Mouse (Mus musculus) c-Kit-positive CD71-negative TER-119-negative erythroid progenitor cells, embryonic 14.5 days (primary cell): ENCODE measurements around the gene Rps6kb1.
A peak's percentile ranks its signal among the peaks of the same experiment; 100 is the strongest.

Source experiments
- DNase-seq: peaks from one replicate; pipeline ENCODE4 v3.0.0-alpha.2; 2013; ENCODE audit warnings: low read depth

Rps6kb1 gene

DNA sequence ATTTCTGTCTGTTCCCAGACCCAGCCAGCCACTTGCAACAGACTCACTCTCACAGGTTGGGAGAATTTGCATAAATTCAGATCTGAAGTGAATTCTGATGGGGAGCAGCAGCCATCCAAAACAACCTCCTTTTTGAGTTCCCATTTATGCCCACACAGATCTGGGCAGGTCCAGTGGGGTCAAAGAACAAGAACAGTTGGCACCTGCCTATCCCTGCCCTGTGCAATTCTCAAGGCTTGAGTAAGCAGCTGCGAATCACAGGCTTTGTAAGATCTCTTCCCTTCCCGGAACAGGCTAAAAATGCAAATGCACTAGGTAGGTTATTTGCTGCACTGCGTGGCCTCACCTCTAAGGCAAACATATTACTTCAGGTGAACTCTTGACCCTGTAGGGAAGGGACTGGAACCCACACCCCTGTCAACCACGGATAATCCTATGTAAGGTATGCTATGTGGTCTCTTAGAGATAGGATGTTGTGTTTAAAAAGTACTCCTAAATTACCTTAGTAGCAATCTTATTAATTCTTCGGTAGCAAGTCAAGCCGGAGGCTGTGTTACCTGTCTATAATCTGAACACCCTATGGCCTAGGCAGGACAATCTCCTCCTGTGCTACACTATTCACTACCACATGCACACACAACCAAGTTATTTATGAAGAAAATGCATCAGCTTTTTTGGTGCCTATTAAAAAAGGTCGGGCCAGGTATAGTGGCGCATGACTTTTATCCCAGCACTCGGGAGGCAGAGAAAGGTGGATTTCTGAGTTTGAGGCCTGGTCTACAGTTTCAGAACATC, 35.9 kb upstream of the Rps6kb1 start:
- no peak for DNase-seq

DNA sequence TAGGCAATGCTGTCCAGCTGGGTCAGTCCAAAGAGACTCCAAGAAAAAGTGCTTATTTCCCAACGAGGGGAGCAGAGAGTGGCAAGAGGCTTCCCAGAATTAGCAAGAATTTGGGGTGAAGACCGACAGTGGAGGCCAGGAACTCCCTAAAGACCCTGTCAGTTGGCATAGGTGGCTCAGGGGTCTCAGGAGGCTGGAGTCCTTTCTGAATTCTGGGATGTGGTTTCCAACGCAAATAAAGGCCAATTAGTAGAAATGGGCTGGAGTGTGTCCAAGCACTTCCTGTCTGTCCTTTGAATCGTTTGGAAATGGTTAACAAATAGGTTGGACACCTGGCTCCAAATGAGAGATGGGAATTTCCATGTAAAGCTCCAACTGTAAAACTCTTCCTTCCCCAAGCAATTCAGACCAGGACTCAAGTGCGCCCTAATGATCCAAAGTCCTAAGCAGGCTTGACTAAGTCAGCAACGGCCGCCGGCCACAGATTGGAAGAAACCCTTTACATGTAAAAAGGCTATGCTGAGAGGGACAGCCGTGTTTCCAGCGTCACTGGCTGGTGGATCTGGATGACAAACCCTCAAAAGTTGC, 35.2 kb upstream of the Rps6kb1 start:
- DNase-seq = no peak

DNA sequence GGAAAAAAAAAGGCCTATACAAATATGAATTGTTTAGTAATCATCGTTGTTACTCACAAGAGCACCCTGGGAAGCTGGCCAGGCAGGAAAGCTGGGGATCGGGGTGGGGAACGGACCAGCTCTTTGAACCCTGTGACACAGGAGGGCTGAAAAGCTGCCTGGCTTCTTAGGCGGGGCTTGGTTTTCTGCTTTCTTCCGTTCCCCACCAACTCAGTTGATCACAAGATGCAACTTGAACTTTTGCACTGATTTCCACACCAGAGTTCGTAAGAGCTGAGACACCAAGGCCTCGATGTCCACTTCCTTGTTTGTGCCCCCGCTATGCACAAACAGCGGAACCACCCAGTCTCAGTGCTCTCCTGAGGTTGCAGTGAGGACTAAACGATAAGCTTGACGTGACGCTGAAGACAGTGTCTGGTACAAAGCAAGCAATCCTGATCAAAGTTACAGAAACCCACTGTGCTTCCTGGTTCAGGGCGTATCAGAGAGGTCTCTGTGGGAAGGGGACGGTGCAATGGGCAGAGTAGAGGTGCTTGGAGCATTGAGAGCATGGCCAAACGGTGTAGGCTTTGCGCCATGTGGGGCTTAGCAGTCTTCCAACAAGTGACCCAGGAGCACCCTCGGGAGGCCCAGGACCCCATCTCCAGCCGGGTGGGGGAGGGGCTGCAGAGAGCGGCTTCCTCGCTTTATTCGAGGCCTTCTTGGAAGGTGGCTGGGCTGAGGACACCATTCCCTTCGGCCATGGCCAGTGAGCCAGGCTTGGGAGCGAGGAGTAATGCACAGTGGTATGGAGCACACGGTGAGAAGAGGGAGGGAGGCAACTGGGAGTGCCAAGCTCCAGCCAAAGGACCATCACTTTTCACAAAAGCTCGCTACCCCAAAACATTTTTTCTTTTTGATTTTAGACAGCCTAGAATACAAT, 34.5 kb upstream of the Rps6kb1 start:
- no peak for DNase-seq

DNA sequence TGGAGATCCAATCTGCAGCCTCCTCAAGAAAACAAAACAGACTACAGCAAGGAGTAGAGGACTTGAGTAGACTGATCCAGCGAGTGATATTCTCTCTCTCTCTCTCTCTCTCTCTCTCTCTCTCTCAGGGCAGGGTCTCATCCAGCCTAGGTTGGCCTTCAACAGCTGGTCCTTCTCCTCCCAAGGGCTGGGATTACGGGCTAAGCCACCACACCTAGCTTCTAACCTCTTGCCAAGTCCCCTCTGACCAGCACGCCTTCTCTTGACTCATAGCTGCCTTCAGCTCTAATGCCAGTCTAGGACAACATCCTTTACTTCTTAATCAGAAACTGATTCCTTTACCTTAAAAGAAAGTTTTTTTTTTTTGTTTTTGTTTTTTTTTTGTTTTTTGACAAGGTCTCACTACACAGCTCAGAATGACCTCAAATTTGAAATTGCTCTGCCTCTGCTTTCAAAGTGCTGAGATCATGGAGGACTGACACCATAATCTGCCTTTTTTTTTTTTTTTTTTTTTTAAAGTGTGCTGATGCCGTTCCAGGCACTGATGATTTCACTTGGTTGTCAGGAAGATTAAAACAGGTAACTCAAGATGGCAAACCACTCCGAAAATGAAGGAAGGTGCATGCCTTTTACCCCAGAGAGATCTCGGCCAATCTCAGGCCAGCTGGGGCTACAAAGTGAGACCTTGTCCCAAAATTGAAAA, 33.7 kb upstream of the Rps6kb1 start:
- DNase-seq = no peak

DNA sequence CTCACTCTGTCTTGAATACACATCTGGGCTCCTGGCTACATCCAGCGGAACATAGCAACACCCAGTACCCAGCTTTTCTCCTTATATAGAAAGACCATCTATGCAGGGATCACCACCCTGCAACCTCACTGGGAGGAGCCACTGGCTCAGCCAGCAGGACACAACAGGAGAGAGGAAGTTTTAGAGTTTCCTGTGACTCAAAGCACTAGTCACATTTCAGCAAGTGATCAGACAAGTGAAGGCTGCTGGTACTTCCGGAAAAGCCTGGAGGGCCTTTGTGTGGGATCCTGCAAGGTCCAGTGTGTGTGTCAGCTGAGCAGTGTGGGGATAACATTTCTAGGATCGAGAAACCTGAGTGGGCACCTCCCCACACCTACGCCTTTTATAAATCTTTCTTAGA, 32.6 kb upstream of the Rps6kb1 start:
- DNase-seq = no peak

DNA sequence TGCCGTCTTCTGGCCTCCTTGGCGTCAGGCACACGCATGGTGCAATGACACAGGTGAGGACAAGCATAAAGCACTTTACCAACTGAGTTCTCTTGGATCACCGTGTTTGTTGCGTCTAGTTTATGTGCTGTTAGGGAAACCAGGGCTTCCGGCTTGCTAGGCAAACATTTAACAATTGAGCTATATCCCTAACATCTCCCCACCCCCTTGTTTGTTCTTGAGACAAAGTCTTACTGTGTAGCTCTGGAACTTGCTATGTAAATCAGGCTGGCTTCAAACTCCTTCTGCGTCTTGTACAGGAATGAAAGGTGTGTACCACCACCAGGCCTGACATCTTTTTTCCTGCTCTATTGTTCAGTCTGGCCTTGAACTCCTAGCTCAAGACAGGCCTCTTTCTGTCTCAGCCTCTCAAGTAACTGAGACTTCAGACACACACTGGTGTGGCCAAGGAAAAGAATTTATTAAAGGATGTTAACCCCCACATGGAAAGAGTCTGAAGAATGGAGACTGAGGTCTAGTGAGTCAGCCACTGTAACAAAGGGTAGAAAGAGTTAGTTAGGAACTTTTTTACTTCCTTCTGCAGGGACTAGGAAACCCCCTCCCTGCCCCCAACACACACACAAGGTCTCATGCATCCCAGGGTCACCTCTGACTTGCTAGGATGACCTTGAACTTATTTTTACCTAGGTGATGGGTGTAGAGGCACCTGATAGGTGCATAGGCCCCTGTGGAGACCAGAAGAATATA, 31.2 kb upstream of the Rps6kb1 start:
- no peak for DNase-seq

DNA sequence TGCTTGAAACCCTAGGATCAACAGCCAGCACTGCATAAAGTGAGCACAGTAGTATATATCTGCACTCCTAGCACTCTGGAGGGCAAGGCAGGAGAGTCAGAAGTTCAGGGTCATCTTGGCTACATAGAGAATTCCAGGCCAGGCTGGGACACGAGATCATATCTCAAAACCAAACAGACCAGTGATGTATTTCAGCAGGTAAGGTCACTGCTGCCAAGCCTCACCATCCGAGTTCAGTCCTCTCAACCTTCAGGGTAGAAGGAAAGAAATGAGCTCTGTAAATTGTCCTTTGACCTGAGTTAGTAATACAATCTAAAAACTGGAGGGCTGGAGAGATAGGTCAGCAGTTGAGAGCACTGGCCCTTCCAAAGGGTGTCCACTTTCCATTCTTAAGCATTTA, 29.8 kb upstream of the Rps6kb1 start:
- DNase-seq = no peak

DNA sequence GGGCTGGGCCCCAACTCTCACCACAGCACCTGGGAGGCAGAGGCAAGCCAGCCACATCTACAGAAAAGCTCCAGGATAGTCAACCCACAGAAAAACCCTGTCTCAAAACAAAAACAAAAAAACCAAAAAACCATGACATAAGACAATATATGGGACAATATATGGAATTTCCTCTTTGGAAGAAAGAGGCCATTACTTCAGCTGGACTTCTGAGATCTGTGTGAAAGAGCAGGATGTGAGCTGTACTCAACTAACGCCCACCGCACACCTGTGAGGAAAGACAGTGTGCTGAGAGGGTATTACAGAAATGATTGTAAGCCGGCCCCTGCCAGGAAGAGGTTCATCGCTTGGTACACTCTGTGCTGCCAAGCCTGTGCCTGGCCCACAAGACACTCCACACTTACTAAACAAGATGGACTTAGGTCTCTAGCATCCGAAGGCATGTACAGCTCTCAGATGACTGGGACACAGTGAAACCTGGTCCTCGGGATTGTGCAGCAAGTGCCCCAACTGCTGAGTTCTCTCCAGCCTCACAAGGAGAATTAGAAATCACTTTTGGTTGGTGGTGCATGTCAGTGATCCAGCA, 29.1 kb upstream of the Rps6kb1 start:
- DNase-seq = no peak

DNA sequence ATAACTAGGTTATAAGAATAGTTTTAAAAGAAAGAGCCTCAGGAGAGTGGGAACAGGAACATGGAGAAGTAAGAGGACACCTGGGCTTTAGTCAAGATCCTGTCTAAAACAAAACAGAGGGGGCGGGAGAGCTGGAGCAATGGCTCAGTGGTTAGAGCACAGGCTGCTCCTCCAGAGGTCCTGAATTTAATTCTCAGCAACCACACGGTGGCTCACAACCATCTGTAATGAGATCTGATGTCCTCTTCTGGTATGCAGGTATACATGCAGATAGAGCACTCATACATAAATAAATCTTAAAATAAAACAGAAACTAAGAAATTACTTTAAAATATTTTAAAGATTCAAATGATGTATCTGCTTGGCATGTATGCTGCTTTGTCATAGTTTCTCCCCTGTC, 28.0 kb upstream of the Rps6kb1 start:
- no peak for DNase-seq

DNA sequence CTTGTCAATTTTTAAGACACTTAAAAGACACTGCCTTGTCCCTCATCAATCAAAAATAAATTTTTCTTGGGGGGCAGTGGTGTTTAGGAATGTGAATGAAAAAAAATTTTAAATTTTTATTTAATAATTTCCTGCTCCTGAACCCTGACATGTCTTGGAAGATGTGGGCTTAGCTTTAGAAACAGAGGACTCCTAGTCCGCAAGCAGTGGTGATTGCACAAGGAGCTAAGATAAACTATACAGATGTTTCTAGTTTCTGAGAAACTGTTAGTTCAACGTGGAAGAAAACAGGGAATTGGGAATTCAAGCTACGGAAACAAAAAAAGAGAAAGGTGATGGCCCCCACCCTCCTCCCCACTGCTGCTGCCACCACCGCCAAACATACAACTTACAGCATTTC, 27.3 kb upstream of the Rps6kb1 start:
- no peak for DNase-seq

DNA sequence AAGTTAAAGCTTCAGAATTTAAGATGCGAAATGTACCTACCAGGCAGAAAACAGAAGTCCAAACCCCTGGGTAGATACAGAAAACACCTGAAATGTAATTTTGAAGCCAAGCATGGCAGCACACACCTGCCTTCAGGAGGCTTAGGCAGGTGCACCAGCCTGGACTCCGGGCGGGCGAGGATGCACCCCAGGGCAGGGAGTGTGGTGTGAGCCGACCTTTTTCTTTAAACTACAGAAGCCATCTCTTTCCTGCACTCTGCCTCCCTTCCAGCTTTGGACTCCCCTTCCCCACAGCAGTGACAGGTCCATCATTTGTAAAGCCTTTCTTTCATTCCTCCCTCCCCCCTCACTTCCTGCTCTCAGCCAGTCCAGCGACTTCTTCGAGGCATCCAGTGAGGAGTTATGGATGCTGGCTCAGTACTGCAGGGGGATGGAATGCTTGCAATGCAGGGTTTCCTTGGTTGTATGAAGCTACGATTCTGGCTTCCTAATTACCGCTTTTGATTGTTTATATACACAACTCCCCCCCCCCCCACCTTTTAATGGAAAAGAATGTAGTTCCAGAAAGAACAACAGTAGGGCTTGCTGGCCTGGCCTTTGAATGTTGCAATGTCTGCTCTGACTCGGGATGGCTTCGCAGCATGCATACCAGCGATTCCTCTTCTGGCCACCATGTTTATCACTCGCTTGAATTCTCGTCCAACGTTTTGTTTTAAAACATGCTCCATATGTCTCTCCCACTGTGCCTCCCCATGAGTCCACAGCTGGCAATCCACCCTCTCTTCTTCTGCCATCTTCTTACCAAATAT, 26.6 kb upstream of the Rps6kb1 start:
- no peak for DNase-seq

DNA sequence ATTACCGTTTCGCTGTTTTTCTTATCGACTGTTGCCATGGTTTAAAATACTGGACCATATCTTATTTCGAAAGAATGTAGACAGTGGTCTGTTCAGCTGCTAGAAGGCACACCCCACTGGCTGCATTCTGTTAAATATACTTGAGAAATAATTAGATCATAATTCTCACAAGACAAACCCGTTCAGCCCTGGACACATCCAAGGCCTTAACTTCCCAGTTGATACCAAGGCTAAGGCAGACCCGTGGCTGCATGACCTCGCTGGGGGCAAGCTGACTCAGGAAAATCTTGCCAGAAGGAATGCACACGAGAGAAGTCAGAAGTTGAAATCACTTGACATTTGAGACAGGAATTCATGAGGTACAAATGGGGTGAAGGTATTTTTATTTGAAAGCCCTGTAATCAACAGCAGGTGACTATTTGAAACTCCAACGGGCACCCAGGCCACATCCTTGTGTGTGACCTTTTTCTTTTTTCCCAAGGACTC, 25.7 kb upstream of the Rps6kb1 start:
- no peak for DNase-seq

DNA sequence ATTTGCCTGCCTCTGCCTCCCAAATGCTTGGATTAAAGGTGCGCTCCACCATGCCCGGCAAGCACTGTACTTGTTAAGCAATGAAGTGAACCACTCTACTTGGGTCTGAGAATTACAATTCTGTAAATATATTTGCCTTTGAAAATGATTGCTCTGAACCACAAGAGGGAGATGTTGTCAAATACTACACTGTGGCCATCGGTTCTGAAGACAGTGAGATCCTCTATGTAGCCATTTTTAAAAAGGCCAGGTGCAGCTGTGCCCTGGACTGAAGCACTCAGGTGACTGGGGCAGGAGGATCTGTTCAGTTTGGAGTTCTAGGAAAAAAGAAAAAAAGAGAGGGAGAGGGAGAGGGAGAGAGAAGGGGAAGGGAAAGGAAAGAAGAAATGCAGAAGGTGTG, 23.8 kb upstream of the Rps6kb1 start:
- DNase-seq = no peak

DNA sequence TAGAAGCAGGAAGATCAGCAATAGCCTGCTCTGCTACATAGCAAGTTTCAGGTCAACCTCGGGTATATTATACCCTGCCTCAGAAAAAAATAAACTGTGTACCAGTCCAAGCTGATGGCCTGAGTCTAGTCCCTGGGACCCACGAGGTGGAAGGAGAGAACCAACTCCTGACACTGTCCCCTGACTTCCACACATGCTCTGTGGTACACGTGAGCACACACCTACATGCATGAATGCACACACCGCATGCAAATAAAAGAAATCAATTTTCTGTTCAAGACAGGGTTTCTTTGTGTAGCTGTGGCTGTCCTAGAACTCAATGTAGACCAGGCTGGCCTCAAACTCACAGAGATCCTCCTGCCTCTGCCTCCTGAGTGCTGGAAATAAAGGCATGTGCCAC, 13.7 kb upstream of the Rps6kb1 start:
- DNase-seq = no peak

DNA sequence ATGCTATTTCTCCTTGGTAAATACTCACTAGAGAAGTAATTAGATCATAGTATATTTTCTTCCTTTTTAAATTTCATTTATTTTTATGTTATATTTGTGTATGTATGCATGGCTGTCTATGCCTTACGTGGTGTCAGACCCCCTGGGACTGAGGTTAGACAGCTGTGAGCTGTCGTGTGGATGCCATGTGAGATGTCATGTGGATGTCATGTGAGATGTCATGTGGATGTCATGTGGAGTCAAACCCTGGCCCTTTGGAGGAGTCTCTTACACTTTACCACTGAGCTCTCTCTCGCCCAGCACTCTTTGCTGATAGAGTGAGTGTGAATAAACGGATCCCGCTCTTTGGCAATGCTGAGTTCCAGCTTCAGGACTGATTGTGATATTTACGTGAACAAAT, 8.9 kb upstream of the Rps6kb1 start:
- no peak for DNase-seq

DNA sequence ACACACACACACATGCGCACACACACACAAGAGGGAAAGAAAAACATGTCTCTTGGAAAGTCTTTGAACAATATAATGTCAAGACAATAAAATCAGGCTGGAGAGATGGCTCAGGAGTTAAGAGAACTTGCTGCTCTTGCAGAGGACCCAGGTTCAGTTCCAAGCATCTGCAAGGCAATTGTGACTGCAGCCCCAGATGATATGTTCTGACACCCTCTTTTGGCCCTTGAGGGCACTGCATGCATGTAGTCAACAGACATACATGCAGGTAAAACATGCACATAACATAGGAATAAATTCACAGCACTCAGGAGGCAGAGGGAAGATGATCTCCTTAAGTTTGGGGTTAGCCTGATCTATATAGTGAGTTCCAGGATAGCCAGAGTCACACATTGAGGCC, 2.8 kb upstream of the Rps6kb1 start:
- DNase-seq = no peak

DNA sequence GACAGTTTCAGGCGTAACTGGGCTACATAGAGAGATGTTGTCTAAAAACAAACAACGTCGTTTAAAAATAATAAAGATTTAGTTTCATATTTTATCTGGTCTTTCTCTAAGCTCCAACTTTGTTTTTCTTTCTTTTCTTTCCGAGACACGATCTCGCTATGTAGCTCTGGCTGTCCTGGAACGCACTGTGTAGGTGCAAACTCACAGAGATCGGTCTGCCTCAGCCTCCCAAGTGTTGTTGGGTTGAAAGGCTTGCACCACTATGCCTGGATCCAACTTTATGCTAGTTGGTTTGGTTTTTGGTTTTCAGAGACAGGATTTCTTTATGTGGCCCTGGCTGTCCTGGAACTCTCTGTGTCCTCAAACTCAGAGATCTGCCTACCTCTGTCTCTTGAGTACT, 951 bp upstream of the Rps6kb1 start:
- DNase-seq = no peak

DNA sequence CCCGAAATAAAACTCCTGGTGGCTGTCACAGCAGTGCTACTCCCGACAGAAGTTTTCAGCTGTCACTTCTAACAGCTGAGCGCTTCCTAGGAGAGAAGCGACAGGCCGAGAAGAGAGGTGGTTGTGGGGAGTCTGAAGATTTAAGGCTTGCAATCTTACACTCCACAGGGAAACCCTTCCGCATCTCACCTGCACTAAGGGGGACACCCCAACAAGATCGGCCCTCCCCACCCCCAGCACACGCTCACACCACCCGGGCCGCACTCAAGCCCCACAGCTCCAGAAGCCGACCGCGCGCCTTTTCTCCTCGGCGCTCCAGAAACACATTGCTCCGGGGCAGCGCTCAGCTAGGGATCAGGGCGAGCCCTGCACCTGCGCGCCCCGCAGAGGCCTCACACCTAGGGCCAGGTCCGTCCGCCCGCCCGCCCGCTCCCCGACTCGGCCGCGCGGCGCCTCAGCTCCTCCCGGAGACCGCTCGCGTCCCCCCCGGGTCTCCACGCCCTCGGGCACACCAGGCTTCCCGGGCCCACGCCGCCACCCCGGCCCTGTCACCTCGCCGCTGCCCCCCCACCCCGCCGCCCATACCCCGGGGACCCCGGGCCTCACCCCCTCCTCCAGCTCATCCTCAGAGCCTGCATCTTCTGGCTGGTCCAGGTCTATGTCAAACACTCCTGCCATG, 506 bp downstream of the Rps6kb1 start:
- peak; percentile 9 for DNase-seq

DNA sequence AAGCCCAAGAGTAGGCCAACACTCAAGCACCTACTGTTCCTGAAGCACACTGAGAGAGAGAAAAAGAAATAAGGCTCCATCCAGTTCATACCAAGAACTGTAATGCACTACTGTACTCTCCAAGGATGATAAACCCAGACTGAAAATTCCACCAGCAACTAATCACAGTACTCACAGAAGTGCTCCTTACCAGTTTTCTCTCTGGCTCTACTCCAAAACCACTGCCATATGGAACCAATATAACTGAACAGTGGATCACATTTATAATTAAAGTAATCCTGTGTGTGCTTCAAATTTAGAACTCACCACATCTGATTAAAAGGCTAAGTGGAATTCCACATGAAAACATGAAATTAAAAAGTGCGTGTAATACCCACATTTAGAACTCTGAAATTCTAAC, 1.8 kb downstream of the Rps6kb1 start:
- DNase-seq = no peak

DNA sequence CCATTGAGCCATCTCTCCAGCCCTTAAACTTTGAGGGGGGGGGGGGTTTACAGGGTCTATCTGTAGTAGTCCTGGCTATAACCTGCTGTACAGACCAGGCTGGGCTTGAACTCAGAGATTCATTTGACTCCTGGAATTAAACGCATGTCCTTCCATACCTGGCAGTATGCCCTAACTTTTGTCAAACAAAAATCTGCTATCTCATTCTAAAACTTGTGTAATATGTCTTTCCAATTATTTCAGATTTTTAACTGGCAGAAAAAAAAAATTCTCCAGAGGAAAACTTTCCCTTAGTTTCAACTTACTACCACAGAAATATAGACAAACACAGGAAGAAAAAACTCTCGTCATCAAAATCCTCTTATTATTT, 4.1 kb downstream of the Rps6kb1 start:
- DNase-seq = no peak
